Mouse (Mus musculus) megakaryocyte progenitor cell, adult 5-6 weeks (primary cell): ENCODE measurements around the gene Synm. TPM values are rescaled to one million over a fixed set of nuclear protein-coding genes. Genes with fewer than 3 reads are reported as not detected.
A peak's percentile ranks its signal among the peaks of the same experiment; 100 is the strongest.

Experiments used
- ATAC-seq: replicated peaks from 2 replicates; pipeline ENCODE4 v1.8.0; 2016; ENCODE audit warnings: mild to moderate bottlenecking, moderate TSS enrichment, inconsistent platforms; ENCODE audit not compliant: poor library complexity
- total RNA-seq, 2 experiments: library from RNA; stranded (forward) in 1 of 2; stranded (reverse) in 1 of 2; fragments of 157-497, 149-512 nt in 1 of 2; fragments of 200-1000 nt in 1 of 2; gene quantifications; 2 replicates each; pipeline versions ENCODE4 v1.2.3 to v1.2.4; 2015 to 2017

The Synm gene
- total RNA-seq (2015), result not detected in 2 replicates
- total RNA-seq (2017), result not detected in 2 replicates

DNA sequence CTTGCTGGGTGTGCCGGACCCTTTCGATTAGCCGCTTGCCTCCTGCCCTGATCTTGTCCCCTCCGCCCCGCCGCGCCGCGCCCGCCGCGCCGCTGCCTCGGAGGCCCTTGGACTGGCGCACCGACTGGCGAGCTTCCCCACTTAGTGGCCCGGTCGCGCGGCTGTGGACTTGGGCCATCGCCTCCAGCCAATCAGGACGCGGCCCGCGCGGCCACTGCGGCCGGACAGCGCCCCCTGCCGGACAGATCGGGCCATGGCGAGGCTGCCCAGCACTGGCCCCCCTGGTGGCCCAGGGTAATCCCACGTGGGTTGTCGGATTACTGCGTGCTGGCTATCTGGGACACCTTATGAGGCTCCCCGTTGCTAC is at the start of gene Synm:
Gene Synm (minus strand): TSS at position 114 of the 367 bp plus-strand sequence.
- ATAC-seq, result peak; percentile 90

DNA sequence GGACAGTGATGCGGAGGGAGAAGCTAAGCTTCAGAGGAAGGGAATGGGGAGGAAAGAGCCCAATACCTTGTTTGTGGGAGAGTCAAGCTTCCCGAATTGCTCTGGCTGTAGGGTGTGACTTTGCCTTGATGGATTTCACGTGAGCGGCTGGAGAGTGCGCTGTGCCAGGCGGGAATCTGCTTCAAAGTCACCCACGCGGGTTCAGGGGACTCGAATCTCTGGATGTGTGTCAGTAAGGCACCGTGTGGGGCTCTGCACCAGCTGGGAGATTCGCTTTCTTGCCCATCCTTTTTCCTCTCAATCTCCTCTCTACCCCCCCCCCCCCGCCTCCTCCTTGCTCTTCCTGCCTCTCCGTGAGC is 44.3 kb upstream of the Synm start:
- 0 out of 2 replicates have a peak, but pooled peaks have one; percentile 6 for ATAC-seq

DNA sequence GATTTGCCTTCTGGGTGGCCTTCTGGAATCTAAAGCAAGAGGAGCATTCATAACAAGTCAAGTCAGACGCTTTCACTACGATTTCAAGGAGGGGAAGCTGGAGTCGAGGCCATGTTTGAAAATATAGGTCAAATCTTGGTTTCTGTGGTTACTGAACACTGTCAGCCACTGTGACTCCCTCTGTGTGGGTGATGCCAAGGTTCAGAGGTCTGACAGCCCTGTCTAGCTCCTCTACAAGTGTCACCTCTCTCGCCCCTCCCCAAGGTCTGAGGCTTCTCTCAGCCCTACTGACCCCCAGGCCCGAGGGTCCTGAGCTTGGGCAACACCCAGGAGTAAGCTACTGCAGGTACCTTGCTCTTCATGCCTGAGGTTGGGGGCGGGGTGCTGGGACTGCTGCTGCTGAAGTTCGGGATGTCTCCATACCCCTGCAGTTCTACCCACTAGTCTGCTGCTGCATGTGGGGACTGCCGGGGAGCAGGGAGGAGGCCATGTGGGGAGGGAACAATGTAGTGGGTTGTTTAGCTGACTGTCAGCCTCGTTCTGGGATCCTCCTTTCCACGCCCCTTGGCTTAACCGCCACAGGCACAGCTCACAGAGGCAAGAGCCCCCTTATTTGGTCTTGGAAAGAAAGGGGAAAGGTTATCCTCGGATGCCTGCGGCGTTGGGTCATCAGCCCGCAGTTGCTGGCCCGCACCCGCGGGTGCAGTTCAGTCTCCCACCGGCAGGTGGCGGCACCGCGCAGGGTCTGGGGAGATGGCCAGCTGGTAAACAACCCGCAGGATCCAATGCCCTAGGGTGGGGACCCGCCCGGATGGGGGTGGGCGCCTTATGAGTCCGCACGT is 43.7 kb upstream of the Synm start:
- ATAC-seq, result peak; percentile 80

DNA sequence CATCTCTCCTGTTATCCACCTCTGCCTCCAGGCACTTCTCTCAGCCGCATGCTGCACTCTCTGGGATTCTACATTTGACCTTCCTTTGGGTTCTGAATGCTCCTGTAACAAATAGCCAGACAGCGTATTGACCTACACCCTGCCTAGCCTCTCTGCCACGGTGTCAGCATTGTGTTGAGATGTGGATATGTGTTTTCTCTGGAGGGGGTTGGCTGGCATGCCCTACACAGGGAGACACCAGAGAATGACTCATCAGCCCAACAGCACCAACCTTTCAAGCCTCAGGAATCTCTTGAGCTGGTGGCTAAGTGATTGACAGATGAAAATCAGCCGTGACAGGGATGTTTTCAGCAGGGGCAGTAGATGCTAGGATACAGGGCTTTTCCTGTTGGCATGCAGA is 41.5 kb upstream of the Synm start:
- ATAC-seq, result no peak

DNA sequence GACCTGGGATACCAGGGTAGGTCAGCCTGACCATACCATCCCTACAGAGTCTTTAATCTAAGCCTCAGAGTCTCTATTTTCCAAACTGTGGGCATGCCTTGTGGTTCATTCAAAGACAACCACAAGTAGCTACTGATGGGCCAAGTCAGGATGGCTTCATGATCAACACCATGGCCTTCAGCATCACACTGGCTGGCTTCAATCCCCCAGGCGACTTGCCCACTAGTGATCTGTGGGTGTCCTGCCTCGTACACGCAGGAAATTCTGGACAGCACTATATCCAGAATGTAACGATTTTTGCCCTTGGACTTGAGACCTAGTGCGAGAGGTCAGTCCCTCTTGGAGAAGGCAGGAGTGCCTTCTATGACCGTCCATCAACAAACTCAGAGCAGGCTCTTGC is 41.0 kb upstream of the Synm start:
- no peak for ATAC-seq

DNA sequence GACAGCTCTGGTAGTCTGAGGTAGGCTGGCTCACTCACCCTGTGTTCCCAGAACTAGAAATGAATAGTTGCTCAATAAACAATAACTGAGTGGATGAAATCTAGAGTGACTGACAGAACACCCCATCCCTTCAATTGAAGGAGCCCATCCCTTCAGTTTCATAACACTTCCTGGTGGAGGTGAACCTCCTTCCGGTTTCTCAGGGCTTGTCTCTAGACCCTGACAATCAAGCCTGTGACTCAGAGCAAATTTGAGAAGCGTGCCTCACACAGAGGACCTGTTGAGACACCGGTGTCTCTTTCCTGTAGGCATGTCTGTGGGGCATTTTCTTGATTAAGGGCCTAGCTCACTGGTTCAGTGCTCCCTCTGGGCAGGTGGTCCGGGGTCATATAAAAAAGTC is 38.9 kb upstream of the Synm start:
- ATAC-seq, result peak; percentile 80

DNA sequence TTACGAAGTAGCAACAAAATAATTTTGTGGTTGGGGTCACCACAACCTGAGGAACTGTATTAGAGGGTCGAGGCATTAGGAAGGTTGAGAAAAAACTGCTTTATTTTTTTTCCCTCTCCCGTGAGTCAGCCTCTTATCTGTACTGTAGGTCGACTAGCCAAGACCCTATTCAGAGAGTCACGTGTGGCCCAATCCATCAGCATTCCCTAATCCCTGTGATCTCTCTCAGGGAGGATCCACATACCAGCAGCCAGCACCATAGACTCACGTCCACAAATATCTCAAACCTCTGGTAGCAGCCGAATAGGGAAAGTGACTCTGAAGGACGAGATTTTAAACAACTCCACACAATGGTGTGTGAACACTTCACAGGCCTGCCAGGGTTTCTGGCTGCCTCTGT is 37.5 kb upstream of the Synm start:
- ATAC-seq, result no peak

DNA sequence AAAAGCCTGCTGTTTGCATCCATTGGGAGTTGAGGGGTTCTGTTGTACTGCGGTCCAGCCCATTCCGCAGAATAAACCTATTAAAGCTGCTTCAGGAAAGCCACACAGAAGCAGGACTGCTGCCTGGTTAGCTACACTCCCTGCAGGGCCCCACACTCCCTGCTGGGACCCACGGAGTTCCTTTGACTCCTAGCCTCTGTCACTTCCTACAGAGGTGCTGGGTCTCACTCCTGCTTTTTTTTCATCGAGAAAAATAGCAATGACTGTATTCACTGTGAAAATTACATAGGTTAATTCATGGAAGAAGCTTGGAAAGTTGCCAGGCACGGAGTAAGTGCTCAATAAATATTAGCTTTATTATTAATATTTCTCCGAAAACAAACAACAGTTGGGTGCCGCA is 33.9 kb upstream of the Synm start:
- ATAC-seq, result no peak

DNA sequence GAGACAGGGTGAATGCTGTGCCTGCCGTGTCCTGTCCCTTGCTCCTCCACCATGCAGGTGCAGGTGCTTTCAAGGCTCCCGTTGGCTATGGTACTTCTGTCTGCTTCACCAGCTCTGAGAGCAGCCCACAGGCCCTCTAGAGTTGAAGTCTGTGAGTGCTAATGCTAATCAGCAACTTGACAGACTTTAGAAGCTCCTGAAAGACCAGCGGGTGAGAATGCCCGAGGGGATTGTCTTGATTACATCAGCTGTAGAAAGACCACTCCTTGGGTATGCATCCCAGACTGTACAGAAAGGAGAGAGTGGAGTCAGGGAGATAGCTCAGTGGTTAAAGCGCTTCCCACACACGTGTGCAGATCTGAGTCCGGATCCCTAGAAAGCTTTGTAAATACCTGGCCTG is 31.7 kb upstream of the Synm start:
- ATAC-seq, result no peak

DNA sequence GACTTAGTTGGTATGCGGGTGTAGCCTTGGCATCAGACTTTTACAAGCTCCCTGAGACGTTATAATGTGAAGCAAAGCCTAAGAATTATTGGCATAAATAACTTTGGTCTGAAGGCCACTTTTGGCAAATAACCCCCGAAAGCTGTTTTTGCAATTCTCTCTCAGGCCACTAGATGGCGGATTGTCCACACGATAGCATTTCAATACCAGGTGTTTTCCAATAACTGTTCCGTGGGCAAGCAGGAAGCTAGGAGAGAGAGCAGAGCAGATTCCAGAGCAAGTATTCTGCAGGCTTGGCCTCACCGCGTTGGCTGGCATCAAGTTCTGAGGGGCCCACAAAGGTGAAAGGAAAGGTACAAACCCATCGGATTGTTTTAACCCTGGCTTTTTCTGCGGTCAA is 29.2 kb upstream of the Synm start:
- peak; percentile 86 for ATAC-seq

DNA sequence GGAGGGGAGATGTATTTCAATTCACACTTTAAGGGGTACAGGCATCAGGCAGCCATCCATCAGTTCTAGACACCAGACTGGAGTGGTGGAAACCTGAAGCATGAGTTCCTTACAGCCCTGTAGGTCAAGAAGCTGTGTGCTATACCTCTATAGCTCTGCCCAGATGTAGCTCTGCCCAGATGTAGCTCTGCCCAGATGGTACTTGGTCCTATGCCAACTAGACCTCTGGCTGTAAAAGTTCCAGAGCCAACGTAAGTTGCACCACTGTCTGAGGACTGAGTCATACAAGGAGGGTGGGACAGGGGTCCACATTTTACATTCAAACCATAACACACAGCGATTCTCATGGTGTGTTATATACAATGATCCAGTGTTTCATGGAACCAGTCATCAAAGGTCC is 28.3 kb upstream of the Synm start:
- ATAC-seq, result no peak

DNA sequence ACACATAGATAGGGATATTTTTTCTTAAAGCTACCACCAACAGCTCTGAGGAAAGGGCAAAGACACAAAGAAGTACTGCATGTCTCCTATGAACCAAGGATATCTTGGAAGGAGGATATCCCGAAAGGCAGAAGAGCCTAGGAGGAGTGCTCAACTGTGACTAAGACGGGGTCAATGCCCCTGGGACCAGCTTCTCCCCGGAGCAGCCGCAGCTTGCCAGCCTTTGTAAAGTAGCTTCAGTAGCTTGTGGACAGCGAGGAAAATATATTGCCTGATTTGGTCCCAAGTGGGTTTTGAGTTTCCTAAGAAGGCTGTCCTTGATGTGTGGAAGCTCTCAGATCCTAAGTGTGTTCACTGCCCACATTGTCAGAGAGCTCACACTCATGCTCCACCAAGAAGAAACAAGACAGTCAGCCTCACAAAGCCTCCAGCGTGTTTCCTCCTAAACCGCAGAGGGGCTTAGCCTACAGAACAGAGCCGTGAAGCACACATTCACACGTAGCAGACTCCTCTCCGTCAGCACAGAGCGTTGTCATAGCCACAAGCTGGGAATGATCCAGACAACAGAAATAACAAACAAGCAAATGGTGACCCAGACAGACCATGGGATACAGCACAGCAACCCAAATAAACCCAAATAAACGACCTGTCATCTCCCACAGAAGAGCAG is 17.2 kb upstream of the Synm start:
- no peak for ATAC-seq

DNA sequence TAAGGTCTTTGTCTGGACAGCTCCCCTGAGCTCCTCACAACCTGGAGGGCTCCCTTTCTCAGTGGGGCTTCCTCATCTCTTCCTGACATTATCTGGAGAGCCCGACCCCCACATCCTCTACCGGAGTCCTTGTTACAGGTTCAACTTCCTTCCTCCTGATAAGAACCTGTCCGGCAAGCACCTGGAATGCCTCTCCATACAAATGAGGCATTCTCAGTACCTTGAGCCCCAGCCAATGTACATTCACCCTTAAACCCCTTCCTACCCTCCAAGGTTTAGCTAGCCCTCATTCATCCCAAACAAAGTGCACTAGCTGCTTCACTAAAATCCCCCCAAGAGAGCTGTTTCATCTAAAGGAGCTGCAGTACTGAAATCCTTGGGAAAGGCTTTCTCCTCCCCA is 16.1 kb upstream of the Synm start:
- no peak for ATAC-seq

DNA sequence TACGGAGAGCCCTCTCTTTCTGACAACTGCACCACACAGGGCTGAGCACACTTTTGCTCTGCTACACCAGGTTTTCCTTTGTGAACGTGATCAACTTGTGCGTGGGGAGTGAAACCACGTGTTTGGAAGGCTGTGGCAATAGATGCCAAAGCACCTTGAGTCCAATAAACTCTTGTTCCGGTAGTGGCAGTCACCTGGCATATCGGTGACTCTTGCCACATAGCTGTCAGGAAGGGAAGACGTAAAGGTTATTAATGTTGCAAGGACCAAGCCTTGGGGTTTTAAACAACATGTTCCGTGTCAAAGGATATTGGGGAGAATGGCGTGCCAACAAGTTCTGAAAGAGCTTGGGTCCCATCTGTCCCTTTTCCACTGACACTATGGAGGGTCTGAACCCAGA is 12.7 kb upstream of the Synm start:
- no peak for ATAC-seq

DNA sequence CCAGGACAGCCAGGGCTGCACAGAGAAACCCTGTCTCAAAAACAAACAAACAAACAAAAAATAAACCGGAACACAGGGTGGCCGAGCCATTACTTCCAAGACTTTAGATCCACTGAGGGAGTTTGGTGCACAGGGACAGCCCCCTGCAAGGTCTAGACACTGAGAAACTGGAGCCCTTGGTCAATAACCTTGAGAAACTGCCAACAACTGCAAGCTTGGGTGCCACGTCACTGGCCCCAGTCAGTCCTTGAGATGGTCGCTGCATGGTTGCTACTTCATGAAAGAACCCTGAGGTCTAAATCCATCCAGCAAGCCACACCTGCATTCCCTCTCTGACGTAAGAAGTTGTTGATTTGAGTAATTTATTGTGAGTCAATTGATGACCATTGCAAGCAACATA is 9.9 kb upstream of the Synm start:
- no peak for ATAC-seq

DNA sequence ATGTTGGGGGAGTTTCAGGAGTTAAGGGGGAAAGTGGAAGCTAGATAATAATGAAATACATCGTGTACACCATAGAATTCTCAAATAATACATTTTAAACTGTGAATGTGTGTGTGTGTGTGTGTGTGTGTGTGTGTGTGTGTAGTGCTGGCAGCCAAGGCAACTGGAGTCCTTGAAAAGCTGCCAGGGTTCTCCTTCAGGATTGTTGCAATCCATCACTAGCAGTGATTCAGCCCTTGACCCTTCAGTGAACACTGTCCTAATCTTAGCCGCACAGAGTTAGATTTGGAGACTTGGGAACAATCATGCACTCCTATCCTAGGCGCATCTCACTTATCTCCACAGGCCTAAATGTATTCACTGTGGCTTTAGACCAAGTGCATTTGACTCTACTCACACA is 8.6 kb upstream of the Synm start:
- no peak for ATAC-seq

DNA sequence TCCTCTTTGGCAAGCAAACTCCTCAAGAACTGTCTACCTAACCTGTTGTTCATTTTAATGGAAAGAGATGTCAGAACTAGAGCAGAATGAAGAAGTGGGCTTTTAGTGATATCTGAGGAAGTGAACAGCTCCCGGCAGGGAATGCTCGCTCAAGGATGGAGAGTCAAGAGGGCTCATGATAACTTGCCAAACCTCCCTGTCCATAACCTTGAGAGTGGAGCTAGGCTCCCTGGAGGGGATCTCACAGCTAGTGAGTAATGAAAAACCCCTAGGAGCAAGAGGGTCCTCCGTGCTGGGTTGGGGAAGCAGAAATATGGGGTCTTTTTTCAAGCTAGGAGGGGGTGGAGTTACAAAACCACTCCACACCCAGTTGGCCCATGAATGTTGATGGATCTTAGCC is 4.1 kb upstream of the Synm start:
- ATAC-seq, result no peak

DNA sequence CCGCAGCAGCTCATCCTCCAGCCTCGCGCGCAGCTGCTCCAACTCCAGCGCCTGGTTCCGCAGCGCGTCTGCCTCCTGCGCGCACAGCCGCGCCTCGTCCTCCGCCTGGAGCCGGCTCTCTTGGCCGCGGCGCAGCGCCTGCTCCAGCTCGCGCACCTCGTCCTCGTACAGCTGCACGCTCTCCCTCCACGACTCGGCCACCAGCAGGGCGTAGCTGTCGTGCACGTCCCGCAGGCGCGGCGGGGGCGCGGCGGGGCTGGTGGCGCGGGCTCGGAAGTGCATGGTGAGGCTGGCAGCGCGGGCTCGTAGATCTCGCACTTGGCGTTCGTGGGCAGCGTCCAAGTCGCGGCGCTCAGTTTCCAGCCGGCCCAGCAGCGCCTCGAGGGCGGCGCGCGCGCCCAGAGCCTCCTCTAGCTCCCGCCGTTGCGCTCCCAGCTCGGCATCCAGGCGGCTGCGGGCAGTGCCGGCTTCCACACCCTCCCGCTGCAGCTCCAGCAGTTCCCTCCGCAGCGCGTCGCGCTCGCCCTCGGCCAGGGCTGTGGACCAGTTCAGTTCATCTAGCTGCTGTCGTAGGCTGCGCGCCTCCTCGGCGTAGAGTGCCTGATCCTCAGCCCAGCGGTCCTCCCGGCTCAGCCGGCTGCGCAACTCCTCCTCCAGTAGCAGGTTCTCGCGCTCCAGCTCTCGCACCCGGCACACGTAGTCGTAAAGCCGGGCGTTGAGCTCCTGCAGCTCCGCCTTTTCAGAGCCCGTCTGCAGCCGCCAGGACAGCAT is 499 bp downstream of the Synm start:
- peak; percentile 59 for ATAC-seq

DNA sequence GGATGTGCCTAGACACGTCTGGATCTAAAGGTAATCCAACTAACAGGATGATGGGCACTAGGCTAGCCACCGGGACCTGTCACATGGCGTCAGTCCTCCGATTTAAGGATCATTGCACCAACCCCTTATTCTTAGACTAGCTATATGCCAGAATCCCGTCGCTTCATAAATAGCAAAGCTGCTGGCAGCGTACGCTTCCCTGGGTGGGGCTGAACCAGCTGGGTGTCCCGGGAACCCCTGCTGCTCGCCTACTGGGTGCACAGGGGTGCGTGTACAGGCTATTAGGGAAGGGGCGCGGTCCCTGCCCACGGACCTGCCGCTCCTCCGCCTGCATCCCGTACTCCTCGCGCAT is 1.1 kb downstream of the Synm start:
- ATAC-seq, result no peak

DNA sequence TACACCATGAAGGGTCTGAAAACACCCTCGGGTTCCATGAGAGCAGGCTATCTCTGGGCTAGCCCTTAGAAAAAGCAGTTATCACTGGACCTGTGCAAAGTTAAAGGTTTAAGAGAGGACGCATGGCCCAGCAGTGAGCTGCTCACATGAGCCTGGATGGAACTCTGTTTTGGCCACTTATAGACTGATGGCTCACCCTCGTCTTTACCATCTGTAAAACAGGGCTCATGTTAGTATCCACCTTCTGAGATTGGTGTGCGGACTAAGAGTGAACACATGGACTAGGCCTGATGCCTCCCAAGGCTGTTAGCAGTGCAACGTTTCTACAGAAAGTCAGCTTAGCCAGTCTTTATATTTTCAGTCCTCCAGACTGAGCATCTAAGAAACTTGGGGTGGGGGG is 2.9 kb downstream of the Synm start:
- no peak for ATAC-seq

DNA sequence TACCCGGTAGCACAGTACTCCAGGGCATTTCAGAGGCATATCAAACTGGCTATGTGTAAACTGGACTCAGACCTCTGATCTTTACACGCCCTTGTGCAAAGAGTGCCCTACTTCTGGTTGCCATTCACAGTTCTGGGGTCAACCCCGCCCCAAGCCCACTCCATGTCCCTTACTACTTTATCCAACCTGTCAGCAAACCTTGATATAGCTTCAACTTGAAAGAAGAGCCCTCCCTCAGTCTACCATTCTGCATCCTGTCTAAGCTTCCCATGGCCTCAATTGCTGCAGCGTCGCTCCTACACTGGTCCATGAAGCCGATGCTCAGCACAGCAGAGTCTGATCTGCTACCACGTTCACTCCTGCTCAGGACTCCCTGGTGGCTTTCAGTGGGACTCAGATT is 4.2 kb downstream of the Synm start:
- no peak for ATAC-seq

DNA sequence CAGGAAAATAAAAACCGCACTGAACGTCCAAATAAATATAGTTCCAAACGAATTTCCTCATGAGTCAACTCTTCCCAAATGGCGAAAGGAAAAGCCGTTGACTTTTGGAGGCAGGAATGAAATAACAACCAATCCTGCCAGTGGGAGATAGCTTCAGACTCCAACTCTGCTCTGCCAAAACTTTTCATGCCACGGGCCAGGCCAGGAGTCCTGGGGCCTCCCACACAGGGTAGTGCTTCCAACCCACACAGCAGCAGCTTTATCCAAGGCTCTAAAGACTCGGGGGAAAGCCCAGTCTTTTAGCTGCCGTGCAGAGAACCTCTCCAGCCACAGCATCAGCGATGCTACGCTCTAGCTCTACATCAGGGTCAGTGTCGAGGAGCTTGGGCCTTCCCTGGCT is 4.9 kb downstream of the Synm start:
- ATAC-seq, result no peak
